Mouse (Mus musculus): ENCODE results near the gene Scn9a.

Scn9a gene

GRCm38 (mm10) chr2:66462458-66462857 is 172.3 kb downstream of the Scn9a start:
- DNase-seq: no peak

GRCm38 (mm10) chr2:66440711-66441110 is 194.1 kb downstream of the Scn9a start, which contains the start of gene Scn1a:
Gene Scn1a (minus strand): TSS chr2:66440840.
- no peak for DNase-seq

GRCm38 (mm10) chr2:66439764-66440471 is 194.8 kb downstream of the Scn9a start:
- DNase-seq: peak in 1 of 2 experiments; percentile 7

GRCm38 (mm10) chr2:66436286-66436685 is 198.5 kb downstream of the Scn9a start:
- no peak for DNase-seq
